Mouse (Mus musculus) frontal cortex, postnatal 36 days (tissue): ENCODE data around the gene Slc25a41.
A peak's percentile ranks its signal among the peaks of the same experiment; 100 is the strongest.

Experiments
- DNase-seq, 2 experiments: peaks; one replicate each; pipeline ENCODE4 v3.0.0; 2022; ENCODE audit warnings: low spot score in 2 of 2

Gene Slc25a41

DNA sequence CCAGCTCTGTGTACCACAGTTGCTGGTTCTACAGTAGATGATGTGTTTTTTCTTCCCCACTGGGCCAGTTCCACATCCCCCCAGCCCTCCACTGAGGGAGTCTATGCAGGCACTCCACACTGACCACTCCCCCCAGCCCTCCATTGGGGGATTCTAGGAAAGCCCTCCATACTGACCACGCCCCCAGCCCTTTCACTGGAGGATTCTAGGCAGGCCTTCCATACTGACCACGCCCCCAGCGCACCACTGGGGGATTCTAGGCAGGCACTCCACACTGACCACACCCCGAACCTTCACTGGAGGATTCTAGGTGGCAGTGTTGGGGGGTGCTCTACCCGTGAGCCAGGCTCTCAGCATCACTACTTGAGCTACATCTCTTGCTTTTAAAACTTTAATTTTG is 6.0 kb upstream of the Slc25a41 start:
- no peak for DNase-seq

DNA sequence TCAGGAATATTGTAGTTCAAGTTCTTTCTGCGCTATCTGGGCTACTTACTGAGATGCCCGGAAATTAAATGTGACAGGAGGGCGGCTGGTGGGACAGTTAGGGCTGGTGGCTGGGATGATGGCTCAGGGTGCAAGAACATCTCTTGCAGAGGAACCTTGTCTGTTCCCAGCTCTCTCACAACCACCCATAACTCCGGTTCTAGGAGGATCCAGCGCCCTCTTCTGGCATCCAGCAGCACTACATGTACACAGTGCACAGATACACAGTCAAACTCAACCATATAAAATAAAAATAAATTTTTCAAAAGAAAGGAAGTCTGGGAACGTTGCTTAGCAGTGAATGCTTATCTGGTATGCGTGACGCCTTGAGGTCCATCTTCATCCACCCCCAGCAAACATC is 2.5 kb downstream of the Slc25a41 start:
- no peak for DNase-seq

DNA sequence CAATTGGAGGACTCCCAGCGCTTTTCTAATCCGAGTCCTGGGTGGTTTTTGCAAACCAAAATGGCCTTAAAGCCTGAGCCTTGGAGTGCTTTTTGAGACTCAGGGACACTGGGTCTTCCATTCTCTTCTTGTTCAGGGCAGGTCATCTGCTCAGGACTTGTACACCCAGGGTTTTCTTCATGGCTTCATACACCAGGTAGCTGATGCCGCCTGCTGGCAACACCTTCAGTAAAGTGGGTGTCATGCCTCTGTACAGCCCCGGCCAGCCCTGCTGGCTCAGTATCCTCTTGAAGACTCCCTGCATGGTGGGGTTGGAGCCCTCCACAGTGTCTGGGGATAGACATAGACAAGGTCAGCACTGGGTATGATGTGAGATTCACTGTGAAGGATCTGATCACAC is 8.6 kb downstream of the Slc25a41 start:
- DNase-seq, result no peak

DNA sequence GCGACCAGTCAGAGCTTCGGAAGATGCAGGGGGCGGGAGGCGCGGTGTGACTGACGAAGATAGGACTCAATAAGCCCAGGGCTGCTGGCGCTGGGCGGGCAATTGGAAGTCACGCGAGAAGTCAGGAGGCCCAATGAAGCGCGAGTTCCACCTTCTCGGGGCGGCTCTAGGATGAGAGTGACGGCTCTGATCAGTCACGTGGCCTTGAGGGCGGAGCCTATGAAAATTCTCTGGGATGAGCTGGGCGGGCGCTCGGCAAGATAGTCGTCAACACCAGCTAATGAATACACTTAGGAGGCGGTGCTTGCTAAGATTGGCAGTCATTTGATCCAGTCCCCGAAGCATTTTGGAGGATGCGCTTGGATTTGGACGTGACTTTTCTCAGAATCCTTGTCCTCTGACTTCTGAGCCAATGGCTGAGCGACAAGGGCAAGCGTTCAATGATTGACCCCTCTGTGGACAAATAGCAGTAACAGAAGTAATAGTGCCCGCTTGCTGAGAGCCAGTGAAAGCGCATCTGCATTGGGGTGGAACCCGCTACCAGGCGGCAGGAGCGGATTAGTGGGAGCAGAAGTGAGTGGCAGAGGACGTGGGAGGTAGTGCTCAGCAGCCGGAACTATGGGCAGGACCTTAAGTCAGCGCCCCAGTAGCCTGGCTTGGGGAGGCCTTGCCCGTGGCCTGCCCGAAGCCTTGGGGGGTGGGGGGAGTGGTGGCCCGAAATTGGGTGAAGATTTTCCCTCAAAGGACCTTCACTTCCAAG is 9.6 kb downstream of the Slc25a41 start:
- peak; percentile 99 to 100 for DNase-seq

DNA sequence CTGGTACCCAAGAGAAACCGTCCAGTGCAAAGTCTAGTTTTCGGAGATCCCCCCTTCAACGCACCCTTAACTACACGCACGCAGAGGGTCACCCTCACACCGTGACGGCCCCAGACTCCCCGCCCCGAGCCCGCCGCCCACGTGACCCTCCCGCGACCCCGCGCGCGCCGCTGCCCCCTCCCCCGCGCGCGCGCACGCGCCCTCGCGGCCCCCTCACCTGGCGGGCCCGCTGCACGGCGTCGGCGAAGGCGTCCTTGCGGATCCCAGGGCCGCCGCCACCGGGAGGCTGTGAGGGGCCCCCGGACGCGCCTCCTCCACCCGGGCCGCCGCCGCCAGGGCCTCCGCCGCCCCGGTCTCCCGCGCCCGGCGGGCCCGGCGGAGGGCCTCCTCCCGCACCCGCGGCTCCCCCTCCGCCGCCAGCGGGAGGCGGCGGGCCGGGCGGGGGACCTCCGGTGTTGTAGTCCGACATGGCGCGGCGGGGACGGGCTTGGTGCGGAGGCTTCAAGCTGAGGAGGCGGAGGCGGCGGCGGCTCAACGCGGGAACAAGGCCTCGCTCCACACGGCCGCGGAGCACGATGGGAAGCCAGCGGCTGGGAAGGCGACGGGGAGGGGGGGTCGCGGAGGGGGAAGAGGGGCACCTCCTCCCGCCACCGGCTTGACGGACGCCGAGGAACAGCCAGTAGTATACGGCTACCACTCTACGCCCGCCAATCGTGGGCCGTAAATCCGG is 10.4 kb downstream of the Slc25a41 start, which contains the start of gene Khsrp:
TSS of gene Khsrp (minus strand) at position 592 of the 730 bp plus-strand sequence.
- peak in 1 of 2 experiments; percentile 28 for DNase-seq

DNA sequence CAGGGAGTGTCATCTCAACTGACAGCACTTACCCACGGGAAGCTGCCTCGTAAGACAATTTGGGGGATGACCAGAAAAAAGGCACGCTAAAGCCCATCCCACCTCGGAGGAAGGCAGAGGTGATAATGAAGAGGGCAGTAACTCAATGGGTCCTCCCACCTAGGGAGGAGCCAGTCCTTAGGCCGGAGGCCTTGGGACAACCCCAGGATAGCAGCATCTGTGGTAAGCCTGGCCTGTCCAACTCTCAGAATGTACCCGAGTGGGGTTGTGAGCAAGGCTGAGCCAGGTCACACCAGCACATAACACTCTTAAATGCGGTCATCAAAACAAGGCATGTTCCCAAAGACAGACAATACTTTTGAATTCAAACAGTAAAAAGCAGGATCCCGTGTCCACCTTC is 11.8 kb downstream of the Slc25a41 start:
- no peak for DNase-seq

DNA sequence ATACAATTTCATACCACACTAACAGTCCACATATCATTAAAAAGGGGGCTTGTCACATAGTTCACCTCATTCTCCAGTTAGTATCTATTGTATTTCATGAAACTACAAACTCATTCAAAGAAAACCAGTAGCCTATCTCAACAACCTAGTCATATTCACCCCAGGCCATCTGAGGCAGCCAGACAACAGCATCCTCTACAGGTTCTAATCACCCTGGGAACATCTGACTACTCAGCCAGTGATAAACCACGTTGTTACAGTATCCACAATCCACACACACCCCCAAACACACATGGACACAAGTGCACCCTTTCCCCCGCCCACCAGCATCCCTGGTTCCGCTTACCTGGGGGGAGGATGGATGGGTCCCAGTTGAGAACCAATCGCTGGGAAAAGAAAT is 14.0 kb downstream of the Slc25a41 start:
- DNase-seq, result no peak

DNA sequence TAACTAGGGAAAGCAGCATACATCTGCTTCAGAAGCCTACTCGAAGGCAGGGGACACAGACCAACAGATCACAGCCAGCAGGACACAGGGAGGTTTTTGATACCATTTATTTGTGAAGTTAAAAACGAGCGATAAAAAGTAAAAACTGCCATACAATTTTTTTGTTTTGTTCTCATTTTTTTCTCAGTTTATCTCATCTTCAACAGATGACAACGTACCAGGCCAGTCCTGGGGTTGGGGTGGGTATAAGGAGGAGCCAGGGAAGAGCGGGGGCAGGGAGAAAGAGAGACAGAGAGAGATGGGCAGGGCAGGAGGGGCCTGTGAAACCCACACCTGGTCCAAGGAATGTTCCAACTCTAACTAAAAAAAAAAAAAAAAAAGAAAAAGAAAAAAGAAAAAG is 20.5 kb downstream of the Slc25a41 start:
- no peak for DNase-seq

DNA sequence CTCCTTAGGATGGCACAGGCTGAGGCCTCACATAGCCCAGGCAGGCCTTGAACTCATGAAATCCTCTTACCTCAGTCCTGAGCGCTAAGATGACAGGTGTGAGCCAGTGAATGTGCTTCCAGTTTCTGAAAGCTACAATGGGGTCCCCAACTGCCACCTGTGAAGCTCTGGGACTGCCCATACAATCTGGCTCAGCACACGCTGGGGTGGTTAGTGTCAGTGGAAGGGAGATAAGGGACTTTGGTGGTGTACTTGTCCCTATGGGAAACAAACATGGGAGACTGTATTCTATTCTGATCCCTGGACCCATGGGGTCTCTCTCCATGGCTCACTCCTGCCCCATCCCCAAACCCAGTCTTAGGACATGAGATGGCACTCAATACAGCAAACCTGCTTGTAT is 21.8 kb downstream of the Slc25a41 start:
- DNase-seq, result no peak

DNA sequence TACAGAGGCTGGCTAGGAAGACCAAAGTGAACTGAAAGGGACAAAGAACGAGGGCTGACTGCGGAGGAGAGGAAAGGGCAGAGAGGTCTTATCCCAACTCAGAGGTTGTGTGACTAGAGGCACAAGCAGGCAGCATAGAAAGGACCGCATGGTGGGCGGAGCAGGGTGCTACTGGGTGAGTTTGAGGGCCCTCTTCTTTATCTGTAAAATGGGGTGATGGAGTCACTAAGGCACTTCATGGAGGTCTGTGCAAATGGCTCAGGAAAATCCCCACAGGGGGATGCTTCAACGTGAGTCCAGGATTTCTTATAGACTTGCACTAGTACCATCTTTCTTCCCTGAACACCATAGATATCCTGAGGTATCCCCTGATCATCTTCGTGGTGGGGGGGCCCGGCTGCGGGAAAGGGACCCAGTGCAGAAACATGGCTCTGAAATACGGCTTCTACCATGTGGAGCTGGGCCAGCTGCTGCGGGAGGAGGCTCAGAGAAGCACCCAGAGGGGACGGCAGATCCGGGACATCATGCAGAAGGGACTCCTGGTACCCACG is 29.1 kb downstream of the Slc25a41 start:
- no peak for DNase-seq

DNA sequence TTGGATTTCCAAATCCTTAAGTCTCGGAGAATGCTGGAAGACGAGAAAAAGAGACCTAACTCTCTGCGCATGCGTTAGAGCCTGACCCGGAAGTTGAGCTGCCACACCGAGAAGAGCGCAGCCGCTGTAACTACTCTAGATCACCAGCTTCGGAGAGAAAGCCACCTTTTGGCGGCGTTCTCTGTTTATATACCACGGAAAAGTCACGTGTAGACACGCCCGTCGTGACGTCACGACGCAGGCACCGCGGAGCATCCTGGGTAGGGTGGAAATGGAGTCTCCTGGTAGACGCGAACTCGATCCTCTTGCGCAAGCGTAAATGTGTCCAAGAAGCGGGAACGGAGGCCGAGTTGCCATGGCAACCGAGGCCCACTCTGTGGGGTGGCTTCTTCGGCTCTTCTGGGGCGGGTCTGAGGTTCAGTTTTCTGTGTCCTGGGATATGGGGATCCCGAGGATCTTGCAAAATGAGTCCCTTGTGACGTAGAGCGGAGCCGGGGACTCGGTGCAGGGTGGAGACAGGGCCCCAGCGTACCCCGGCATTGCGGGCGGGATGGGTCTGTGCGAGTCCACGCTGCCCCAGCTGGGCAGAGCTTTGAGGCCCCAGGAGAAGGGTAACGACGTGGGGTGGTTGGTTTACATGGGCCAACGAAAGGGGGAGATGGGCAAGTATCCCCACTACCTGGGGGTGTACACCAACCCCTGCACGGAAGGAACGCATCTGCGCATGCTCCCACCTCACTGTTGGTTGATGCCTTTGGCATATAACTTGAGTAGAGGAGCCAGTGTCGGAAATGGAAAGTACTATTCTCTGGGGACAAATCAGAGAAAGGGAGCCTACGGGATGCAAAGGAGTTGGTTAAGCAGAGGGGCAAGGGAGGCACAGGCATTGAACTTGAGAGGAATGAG is 30.0 kb downstream of the Slc25a41 start, which contains the start of the genes Gtf2f1 and Gm17949:
TSS of gene Gtf2f1 (minus strand) at position 53 of the 906 bp plus-strand sequence.
TSS of gene Gm17949 (plus strand) at position 234 of the 906 bp plus-strand sequence.
- DNase-seq, result peak; percentile 92 to 97

DNA sequence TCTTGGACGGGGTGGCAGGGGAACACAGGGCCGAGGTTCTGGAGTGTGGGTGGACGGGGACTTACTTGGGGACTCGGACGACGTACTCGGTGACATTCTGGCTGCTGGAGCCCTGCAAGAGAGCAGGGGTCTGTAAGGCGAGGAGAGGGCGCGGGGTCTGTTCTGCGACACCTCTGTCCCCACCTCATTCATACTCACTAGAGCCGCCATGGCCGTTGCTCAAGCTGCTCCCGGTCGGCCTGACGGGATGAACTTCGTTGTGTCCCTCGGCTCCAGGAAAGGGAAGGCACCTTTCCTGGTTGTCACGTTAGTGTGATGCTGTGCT is 30.6 kb downstream of the Slc25a41 start:
- no peak for DNase-seq

DNA sequence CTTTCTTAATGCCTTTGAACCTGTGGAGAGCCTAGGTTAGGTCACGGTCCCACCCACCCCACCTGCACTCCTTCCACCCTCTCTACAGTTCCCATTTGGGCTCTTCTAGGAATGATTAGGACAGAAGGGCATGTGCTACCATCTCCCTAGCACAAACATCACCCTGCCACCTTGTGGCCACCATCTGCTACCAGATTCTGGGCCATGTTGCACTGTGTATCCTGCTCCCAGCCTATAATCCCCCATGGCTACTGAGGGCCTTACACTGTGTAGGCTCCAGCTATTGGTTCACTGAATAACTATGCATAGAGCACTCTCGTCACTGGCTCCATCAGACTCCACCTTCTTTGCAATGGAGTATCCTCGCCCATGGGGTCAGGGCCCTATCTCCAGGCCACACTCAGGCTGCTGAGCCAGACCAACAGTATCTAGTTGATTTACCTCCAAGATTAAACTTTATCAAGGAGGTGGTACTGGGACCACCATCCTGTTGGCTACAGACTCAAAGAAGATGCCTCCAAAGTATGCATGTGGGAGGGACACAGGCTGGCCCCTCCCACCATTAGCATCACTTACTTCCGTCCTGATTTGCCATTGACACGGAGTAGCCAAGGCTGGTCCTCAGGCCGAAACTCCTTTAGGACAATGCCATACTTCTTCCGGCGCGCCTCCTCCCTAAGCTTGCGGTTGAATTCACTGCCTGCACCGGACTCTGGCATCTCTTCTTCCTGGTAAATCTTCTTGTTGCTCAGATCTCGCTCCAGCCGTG is 34.1 kb downstream of the Slc25a41 start:
- DNase-seq, result no peak

DNA sequence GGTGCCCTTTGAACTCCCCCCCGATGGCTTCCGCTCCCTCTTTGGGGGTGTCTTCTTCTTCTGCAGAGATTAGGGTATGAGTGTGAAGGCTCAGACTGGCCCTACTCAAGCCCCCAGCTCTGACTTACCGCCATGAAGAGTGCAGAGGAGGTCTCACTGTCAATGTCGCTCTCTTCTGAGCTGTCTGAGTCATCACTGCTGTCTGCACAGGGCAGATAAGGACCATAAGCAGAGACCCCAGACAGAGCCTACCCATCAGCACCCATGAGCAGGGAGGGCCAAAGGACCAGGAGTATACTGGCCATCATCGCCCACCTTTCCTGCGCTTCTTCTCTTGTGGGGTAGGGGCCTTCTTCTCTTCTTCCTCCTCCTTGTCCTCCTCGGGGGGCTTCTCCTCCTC is 37.5 kb downstream of the Slc25a41 start:
- no peak for DNase-seq

DNA sequence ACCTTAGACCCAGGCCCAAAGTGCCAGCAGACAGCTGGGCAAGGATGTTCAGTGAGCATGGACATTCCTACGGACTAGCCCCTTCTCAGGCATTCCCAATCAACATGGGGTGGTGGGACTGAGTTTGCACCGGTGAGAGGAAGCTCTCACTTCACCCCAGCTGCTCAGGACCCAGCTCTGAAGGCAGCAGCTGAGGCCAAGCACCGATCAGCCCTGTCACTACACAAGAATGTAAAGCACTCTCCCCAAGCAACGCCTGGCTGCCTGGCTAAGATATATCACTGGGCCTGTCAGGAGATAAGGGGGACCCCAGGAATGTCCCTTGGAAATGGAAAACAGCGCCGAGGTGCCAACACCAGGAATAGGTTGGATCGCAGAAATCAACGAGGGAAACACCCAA is 40.2 kb downstream of the Slc25a41 start:
- no peak for DNase-seq

DNA sequence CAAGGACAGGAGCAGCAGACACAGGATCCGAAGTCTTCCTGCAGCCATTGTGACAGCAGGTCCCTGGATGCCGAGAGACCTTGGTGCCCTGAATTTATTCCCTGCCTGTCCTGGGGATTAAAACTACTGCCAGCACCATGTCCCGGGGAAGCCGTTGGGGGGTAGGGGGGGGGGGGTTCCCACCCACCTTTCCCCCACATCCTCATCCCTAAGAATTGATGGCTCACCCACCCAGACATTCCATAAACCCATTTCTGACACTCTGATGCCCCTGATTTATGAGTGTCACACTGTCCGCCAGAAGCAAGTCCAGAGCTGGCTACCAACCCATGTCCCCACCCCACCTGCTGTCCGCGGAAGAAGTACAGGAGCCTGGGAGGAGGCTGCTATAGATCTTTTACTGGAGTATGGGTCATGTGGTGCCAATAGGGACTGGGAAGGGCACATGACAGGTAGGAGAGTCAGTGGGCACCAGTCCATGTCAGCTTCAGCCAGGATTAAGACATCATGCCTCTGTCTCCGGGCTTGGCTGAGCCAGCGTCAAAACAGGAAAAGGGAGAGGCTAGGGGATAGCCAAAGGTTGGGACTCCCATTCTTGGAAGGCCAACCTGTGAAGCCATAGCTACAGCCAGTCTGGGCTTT is 41.4 kb downstream of the Slc25a41 start, which contains the start of gene Pspn:
TSS of gene Pspn (minus strand) at position 51 of the 642 bp plus-strand sequence.
- DNase-seq, result no peak

DNA sequence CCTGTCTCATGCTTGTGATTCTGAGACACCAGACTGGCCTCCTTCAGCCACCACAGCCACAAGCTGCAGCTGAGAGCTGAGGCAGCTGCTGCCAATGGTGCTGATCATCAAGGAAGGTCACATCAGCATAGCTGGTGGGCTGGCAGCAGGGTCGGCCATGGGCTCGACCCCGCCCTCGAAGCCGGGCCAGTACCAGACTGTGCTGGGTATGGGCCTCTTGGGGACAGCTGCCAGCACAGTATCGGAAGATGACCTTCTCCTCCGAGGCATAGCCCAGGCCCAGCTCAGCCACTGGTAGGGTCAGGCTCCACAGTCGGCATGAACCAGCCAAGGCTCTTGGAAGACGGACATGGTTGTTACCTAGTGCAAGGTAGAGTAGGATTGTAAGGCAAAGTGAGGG is 42.0 kb downstream of the Slc25a41 start:
- no peak for DNase-seq

DNA sequence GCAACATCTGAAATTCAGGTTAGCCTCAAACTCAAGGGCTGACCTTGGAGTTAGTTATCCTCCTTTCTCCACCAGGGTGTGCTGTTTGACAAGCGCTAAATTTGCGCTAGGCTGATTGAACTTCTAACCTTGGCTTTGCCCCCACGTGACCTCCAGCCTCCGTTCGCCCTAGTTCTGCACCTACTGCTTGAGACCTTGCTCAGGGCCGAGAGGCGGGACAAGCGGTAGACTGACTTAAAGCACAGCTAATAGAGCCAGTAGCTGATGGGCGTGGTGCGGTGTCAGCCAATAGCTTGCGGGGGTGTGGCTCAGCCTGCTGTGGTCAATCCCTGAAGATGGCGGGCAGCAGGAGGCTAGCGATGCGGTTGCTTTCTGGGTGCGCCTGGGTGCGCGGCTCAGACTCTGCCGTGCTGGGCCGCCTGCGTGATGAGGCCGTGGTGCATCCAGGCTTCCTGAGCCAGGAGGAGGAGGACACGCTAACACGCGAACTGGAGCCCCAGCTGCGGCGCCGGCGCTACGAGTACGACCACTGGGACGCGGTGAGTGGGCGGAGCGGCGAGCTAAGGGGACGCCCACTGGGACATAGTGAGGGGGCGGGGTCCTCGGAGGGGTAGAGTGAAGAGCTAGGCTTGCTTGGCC is 44.3 kb downstream of the Slc25a41 start, which contains the start of gene Alkbh7:
TSS of gene Alkbh7 (plus strand) at position 311 of the 639 bp plus-strand sequence.
- peak; percentile 93 to 96 for DNase-seq

DNA sequence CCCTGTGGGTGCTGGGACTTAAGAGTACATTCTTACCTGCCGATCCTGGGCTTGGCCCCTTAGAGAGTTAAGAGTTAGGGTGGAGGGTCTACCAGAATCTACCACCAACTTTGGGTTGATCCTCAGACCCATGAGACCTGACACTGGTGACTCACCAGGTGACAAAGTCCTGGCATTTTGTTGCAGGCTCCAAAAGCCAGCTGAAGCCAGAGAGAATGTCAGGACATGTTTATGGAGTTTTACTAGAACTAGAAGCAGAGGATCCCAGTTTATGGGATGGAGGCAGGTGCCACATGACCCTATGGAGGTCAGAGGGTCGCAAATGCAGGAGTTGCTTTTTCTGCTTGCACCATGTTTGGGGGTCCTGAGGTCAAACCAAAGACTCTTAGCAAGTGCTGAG is 44.9 kb downstream of the Slc25a41 start:
- no peak for DNase-seq

DNA sequence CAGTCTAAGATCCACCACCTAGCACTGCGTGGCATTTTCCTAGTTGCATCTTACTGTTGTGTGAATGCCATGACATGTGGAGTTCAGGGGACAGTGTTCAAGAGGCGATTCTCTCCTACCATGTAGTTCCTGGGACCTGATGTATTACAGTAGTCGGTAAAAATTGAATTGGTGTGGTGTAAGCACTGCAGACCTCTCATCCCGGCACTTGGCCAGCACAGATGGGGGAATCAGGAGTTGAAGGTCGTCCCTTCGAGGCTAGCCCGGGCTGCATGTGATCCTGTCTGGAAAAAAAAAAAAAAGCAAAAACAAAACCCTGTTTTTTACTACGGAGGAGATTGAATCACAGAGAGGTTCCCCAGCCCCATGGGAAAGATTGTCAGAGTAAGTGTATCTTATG is 46.4 kb downstream of the Slc25a41 start:
- DNase-seq, result no peak
